Mouse (Mus musculus) intestine, embryonic 14.5 days (tissue): ENCODE data around the gene Xlr. TPM values are rescaled to one million over a fixed set of nuclear protein-coding genes. Genes with fewer than 3 reads are reported as not detected.
"Not testable (repeated sequence)": the region's sequence is repeated elsewhere in the genome, so short reads cannot be mapped to it uniquely, and the experiment has no call there.

ENCODE experiments used
- ATAC-seq: fragments of 200-750 bp; cut with Nextera tagmentation; replicated peaks from 2 replicates; pipeline ENCODE4 v1.8.0; 2017; ENCODE audit warnings: low read depth, moderate number of reproducible peaks, moderate TSS enrichment, moderate library complexity; ENCODE audit not compliant: low FRiP score, low TSS enrichment
- DNase-seq: peaks from one replicate; pipeline ENCODE4 v3.0.0-alpha.2; 2018; ENCODE audit warnings: low spot score
- H3K27ac ChIP-seq: fragments of 300-500 bp; sonication (generic); 2 replicates; pipeline ENCODE4 v1.5.1; 2014; ENCODE audit warnings: low read depth, mild to moderate bottlenecking, control low read depth
- H3K27me3 ChIP-seq: fragments of 300-500 bp; sonication (generic); replicated peaks from 2 replicates; pipeline ENCODE4 v1.6.1; 2014; ENCODE audit warnings: low read length, control low read depth; ENCODE audit not compliant: control insufficient read depth, insufficient read depth
- H3K36me3 ChIP-seq: fragments of 300-500 bp; sonication (generic); 2 replicates; pipeline ENCODE4 v1.6.1; 2014; ENCODE audit warnings: low read length, control low read depth; ENCODE audit not compliant: control insufficient read depth, insufficient read depth
- H3K4me1 ChIP-seq: fragments of 300-500 bp; sonication (generic); replicated peaks from 2 replicates; pipeline ENCODE4 v1.6.1; 2014; ENCODE audit warnings: low read length, control low read depth, mixed read lengths; ENCODE audit not compliant: control insufficient read depth, insufficient read depth
- H3K4me2 ChIP-seq: fragments of 300-500 bp; sonication (generic); 2 replicates; pipeline ENCODE4 v1.6.1; 2014; ENCODE audit warnings: low read length
- H3K4me3 ChIP-seq: fragments of 300-500 bp; sonication (generic); 2 replicates; pipeline ENCODE4 v1.5.1; 2014; ENCODE audit warnings: low read depth, low read length, control low read depth, mixed read lengths
- H3K9ac ChIP-seq: fragments of 300-500 bp; sonication (generic); 2 replicates; pipeline ENCODE4 v1.6.1; 2014; ENCODE audit warnings: mild to moderate bottlenecking, low read length
- H3K9me3 ChIP-seq: fragments of 300-500 bp; sonication (generic); 2 replicates; pipeline ENCODE4 v1.6.1; 2016; ENCODE audit warnings: low read length, control low read depth; ENCODE audit not compliant: control insufficient read depth
- WGBS: fragments of 180-500 bp; shearing (Covaris S2); extraction: QIAGEN DNeasy Blood & Tissue Kit; methylation state at CpG from one replicate; pipeline ENCODE4 v1.1.7; 2014; 5-methylcytosine and 5-hydroxymethylcytosine counted together
- polyA plus RNA-seq: library from polyadenylated mRNA; unstranded; fragments of >200 nt; fragmentation: Nextera tagmentation; extraction: Ambion mirVana; gene quantifications from 2 replicates; pipeline ENCODE4 v1.2.1, GENCODE M21; 2014

Gene Xlr
- 1.8 and 2.1 TPM in 2 replicates for polyA plus RNA-seq

- H3K4me2 ChIP-seq, H3K4me1 ChIP-seq, H3K36me3 ChIP-seq, ATAC-seq, H3K27me3 ChIP-seq, DNase-seq, H3K4me3 ChIP-seq, H3K27ac ChIP-seq, H3K9me3 ChIP-seq, H3K9ac ChIP-seq: not testable (repeated sequence)
- WGBS, result 80% methylated on average over 11 of the region's 11 CpGs
Observed at GRCm38 (mm10) chrX:53797519-53797918, at the start of gene Xlr. Gene Xlr, minus strand, starts transcription at chrX:53797706.

GRCm38 (mm10) chrX:53799074-53799473 lies 1.6 kb upstream of the Xlr start:
- no peak for ATAC-seq
- Histone ChIP-seq H3K27ac (no peak overlapping the region), H3K27me3 (no peaks in the 10 kb centered on the region), H3K36me3 (no peaks in the 10 kb centered on the region), H3K4me3 (no peak overlapping the region), H3K4me2 (no peak overlapping the region), H3K9ac (no peak overlapping the region), H3K4me1 (no peaks in the 10 kb centered on the region), H3K9me3 (no peaks in the 10 kb centered on the region)
- 43% methylated on average over 3 of the region's 3 CpGs for WGBS
- no peak for DNase-seq

GRCm38 (mm10) chrX:53776276-53776675 lies 21.2 kb downstream of the Xlr start, which contains the start of gene Zfp36l3:
Gene Zfp36l3, minus strand, starts transcription at chrX:53776394.
- H3K4me3 ChIP-seq, result no peak within 1 kb of the TSS
- 89% methylated on average over 12 of the region's 12 CpGs for WGBS
- H3K4me1 ChIP-seq, result no peaks in the 10 kb centered on the region
- no peaks in the 10 kb centered on the region for H3K36me3 ChIP-seq
- H3K9me3 ChIP-seq, result peaks cover 2% of the 10 kb centered on the region; the same call in 1 of the 2 replicates
- ATAC-seq, result no peak
- H3K9ac ChIP-seq, result no peak within 1 kb of the TSS
- H3K27ac ChIP-seq, result no peak within 1 kb of the TSS
- no peak within 1 kb of the TSS for H3K4me2 ChIP-seq
- H3K27me3 ChIP-seq, result no peaks in the 10 kb centered on the region
- DNase-seq, result no peak

- DNase-seq (no peak), ATAC-seq (no peak)
- WGBS, result 91% methylated on average over 16 of the region's 16 CpGs
- H3K9me3 ChIP-seq, result no peaks in the 10 kb centered on the region
- H3K4me1 ChIP-seq, result no peaks in the 10 kb centered on the region
- no peak within 1 kb of the TSS for H3K4me3 ChIP-seq
- H3K36me3 ChIP-seq, result no peaks in the 10 kb centered on the region
- H3K27me3 ChIP-seq, result no peaks in the 10 kb centered on the region
- no peak within 1 kb of the TSS for H3K9ac ChIP-seq
- H3K4me2 ChIP-seq, result no peak within 1 kb of the TSS
- no peak within 1 kb of the TSS for H3K27ac ChIP-seq
Observed at GRCm38 (mm10) chrX:53757736-53758135, 39.8 kb downstream of the Xlr start, which contains the start of gene 1700013H16Rik. Gene 1700013H16Rik, minus strand, starts transcription at chrX:53757831.

GRCm38 (mm10) chrX:53752851-53753250 lies 44.7 kb downstream of the Xlr start:
- DNase-seq, result no peak
- no peak overlapping the region for H3K27ac ChIP-seq
- no peak overlapping the region for H3K4me3 ChIP-seq
- WGBS, result 82% methylated on average over 1 of the region's 1 CpGs
- ATAC-seq, result no peak
- H3K4me2 ChIP-seq, result no peak overlapping the region
- H3K4me1 ChIP-seq, result no peaks in the 10 kb centered on the region
- no peaks in the 10 kb centered on the region for H3K9me3 ChIP-seq
- no peak overlapping the region for H3K9ac ChIP-seq
- H3K27me3 ChIP-seq, result no peaks in the 10 kb centered on the region
- no peaks in the 10 kb centered on the region for H3K36me3 ChIP-seq

GRCm38 (mm10) chrX:53728967-53729366 lies 68.5 kb downstream of the Xlr start:
- ATAC-seq, result no peak
- Histone ChIP-seq H3K27me3 (no peaks in the 10 kb centered on the region), H3K9ac (no peak overlapping the region), H3K9me3 (no peaks in the 10 kb centered on the region), H3K36me3 (no peaks in the 10 kb centered on the region), H3K27ac (no peak overlapping the region), H3K4me1 (no peaks in the 10 kb centered on the region), H3K4me3 (no peak overlapping the region), H3K4me2 (no peak overlapping the region)
- DNase-seq, result no peak
- 85% methylated on average over 2 of the region's 2 CpGs for WGBS

Other genes with a start within 250 kb of the Xlr start
- 28.4 and 34.2 TPM in 2 replicates for gene Rtl8c, start 189.7 kb downstream of the Xlr start, polyA plus RNA-seq
- gene Gm14597, start 188.7 kb downstream of the Xlr start, polyA plus RNA-seq, result not detected in 2 replicates
- 57.9 and 58.0 TPM in 2 replicates for gene Rtl8a, start 154.0 kb downstream of the Xlr start, polyA plus RNA-seq
- 48.1 and 52.8 TPM in 2 replicates for gene Rtl8b, start 127.3 kb downstream of the Xlr start, polyA plus RNA-seq
- 0.20 TPM in 2 replicates for gene 4930502E18Rik, start 72.9 kb downstream of the Xlr start, polyA plus RNA-seq
- not detected in 2 replicates for gene 1700013H16Rik, start 39.9 kb downstream of the Xlr start, polyA plus RNA-seq
- not detected in 2 replicates for gene Zfp36l3, start 21.3 kb downstream of the Xlr start, polyA plus RNA-seq